Mouse (Mus musculus) G1E-ER4 (cell line): ENCODE data around the gene Ttc28. TPM values are rescaled to one million over a fixed set of nuclear protein-coding genes. Genes with fewer than 3 reads are reported as not detected.

ENCODE experiments used
- GATA1 ChIP-seq: IDR thresholded peaks from one replicate; pipeline ENCODE4 v1.8.0; 2012; ENCODE audit warnings: low read length, inconsistent platforms
- polyA plus RNA-seq: library from polyadenylated mRNA; stranded (reverse); fragments of >175 nt; gene quantifications from 2 replicates; pipeline ENCODE4 v1.2.3, GENCODE M21; 2012

Gene Ttc28
- polyA plus RNA-seq, 1 experiment: 0.62 TPM

DNA sequence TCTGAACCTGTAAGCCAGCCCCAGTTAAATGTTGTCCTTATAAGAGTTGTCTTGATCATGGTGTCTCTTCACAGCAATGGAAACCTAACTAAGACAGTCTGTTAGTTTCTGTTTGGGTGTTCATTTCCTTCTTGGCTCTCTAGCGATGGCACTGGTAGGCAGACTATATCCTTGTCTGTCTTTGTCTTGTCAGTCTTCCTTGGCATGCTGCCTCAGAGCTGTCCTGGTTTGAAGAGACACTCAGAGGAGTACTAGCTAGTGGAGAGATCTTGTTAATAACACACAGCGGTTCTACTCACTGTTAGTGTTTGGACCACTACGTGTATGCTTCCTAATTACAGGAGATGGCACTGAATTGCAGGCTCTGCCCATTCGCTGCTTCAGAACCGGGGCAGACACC is 189.9 kb downstream of the Ttc28 start:
- TF ChIP-seq GATA1: no peak

- no peak for TF ChIP-seq GATA1
These were observed 190.3 kb downstream of the Ttc28 start for GRCm38 (mm10) chr5:111069931-111070330.

- TF ChIP-seq GATA1: no peak
These were observed 190.8 kb downstream of the Ttc28 start for GRCm38 (mm10) chr5:111070361-111070760.

DNA sequence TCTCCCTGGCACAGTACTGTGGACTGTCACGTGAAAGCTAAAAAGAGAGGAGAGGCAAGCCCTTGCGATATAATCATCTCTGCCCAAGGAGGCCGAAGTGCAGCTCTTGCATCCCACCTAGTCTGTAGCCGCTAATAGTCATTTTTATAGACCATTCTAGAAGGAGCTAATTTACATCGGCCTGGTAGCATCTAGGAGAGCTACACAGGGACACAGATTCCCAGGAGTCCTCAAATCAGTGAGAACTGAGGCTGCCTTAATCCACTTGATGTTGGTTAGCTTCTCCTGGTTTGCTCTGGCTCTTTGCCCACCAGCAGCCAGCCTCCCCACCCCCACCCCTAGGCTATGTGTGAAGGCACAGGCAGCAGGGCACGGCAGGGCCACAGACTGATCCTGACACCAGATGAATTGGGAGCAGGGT is 193.7 kb downstream of the Ttc28 start:
- TF ChIP-seq GATA1: no peak

- TF ChIP-seq GATA1: no peak
These were observed 194.4 kb downstream of the Ttc28 start for GRCm38 (mm10) chr5:111074050-111074449.

DNA sequence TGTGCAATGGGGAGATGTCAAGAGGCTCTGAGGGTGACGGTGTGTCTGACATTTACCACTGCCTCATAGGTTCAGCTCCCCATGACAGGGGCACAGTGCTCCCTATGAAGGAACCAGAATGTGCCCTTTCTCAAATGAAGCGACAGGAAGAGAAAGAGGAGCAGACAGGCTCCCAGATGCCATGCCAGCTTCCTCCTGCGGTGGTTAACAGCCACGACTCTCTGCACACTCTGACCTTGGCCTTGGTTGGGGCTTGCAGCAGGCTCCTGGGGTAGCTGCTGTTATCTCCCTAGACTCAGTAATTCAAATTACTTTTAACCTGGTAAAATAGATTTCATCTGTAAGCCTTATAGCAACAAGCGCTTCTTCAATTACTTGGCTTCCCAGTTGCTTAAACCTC is 196.2 kb downstream of the Ttc28 start:
- TF ChIP-seq GATA1: no peak

- TF ChIP-seq GATA1: no peak
These were observed 197.7 kb downstream of the Ttc28 start for GRCm38 (mm10) chr5:111077261-111077660.

DNA sequence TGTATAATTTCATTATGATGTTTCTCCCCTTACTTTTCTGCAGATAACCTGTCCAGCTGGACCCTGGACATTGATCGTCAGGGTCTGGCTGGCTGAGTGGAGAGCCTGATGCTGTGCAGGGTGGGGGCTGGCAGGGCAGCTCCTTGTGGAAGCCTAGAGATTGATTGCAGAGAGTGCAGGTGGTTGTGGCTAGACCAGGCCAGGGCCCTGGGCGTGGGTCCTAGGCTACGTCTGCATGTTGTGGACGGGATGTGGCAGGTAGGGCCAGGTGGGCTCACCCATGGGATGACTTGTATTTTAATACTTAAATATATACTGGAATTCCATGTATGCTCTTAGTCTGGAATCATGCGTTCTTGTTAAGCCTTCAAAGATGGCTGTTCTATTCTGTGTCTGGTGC is 201.0 kb downstream of the Ttc28 start:
- no peak for TF ChIP-seq GATA1

DNA sequence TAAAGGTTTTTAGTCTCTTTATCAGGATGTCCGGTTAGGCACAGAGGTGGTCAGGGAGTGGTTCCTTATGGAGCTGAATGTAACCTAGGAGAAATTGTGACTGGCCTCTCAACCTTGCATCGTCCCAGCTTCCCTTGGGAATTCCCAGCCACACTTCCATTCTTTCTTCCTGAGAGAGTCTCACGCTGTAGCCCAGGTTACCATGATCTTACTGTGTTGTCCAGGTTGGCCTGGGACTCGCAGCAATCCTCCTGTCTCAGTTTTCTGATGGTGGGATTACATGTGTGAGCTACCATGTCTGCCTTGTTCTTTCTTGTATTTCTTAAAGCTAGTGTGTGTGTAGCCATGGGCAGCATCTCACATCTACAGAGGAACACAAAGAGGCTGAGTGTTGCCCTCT is 206.2 kb downstream of the Ttc28 start:
- no peak for TF ChIP-seq GATA1

DNA sequence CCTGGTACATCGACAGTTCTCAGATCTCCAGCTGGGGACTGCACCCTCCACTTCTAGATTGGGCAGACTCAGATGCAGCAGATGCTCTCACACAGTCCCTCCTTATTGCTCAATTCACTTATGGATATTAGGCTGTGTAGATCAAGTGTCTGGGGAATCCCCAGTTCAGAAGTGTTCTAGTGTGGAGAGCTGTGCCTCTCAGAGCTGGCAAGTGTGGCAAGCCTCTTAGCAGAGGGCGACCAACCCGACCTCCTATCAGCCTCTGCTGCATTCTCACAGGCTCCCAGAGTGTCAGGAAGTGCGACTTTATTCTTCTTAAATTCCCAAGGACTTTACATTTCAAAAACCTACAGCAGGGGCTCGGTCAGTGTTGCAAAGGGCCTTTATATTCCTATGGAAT is 217.1 kb downstream of the Ttc28 start:
- no peak for TF ChIP-seq GATA1

DNA sequence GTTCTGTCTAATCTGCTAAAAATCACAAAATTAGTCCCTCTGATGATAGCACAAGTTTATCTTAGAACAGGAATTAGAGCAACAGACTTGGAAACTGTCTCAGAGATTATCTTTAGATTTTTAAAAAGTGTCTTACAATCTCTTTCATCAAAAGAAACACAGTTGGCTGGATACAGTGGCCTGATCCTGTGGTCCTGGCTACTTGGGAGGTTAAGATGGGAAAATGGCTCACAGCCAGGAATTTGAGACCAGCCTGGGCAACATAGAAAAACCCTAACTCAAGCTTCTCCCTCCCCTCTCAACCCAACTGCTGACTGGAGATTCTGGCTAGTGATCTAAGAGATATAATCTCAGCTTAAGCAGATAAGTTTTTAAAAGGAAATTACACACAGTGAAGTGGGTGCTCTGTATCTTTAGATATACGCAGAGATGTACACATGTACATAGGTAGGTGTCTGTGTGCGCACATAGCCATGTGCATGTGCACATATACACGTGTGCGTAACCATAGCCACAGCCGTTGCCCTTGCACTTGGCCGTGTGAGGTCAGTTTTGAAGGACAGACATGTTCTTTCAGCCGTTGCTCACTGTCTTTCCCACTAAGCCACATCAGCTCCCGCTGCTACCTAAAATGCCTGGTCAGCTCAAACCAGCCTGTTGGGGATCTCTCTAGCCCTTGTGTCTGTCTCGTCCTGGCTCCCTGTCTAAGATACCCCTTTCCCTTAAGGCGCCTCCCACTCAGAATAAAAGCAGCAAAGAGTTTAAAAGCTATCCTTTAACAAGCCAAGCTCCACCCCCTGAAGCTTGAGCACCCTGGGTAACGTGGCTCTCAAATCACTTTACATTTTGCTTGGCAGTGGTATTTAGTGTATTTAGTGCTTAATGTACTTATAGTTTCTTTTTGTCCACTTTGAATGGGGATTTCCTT is 217.9 kb downstream of the Ttc28 start:
- no peak for TF ChIP-seq GATA1

DNA sequence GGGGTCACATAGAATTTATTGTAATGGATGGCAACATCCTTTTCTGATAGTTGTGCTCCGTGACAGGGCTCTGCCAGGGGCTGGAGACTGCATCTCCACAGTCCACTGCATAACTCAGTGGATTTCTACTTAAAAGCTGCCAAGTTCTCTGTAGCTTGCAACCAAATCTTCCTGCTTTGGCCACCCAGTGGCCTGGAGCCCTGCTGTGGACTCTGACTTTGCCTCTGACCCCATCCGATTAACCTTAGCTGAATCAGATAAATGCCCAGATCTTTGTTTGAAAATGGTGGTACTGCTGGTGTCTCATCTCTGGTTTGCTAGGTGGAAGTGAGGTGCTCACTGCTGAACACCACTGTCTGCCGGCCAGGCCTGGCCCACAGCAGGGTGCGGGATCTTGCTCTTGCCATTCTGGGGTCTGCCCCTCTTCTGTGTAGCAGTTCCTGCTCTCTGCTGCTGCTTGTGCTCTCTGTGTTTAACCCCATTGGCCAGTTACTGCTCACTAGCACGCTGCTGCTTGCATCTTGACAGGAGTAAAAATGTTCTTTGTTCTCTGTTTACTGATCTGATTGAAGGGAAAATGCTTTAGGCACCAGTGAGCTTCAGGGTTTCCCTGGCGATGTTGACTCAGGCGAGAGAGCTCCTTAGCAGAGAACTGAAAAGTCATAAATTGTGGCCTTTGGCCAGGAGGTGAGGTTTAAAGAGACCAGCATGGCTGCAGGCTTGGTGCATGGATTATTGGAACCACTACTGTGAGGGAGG is 219.1 kb downstream of the Ttc28 start:
- no peak for TF ChIP-seq GATA1

GRCm38 (mm10) chr5:111100585-111100984 is 221.0 kb downstream of the Ttc28 start:
- no peak for TF ChIP-seq GATA1

DNA sequence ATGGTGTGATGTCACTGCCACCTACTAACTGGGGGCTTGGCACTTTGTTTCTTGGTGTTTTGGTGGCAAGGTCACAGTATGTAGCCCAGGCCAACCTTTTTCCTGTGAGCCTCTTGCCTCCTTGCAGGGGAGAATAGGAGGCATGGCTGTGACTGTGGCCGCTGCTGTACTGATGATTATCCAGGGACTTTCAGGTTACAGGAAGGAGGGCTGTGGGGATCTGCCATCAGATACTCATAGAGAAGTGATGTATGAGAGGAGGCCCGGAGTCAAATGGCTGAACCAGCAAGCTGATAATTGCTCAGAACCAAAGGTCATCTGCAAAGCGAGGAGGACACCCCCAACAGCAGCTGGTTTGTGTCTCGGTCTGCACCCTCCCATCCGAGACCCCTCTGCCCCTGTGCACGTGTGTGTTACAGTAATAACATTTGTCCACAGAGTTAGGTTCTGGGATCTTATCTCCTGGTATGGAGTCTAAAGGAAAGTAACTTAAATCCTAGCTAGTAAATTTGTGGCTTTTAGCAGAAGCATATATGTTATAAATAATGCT is 221.9 kb downstream of the Ttc28 start:
- no peak for TF ChIP-seq GATA1

- no peak for TF ChIP-seq GATA1
These were observed 225.2 kb downstream of the Ttc28 start for GRCm38 (mm10) chr5:111104801-111105200.

GRCm38 (mm10) chr5:111111378-111111777 is 231.8 kb downstream of the Ttc28 start:
- no peak for TF ChIP-seq GATA1

DNA sequence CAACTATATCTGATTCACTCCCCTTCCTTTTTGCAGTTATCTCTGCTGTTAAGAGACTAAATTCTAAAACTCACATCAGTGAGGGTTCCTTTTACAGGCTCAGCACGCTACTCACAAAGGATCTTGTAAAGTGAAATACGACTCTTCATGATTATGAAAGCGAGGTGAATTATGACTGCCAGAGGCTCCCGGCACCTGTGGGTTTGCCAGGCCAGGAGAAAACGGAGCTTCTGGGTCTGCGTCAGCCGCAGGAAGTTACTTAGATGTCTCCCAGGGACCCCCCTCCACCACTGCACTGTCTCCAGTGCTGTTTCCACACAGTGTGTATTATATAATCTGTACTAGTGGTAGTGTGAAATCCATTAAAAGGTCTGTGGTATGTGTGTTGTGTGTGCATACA is 233.6 kb downstream of the Ttc28 start:
- TF ChIP-seq GATA1: no peak
